Mouse (Mus musculus) CH12.LX (cell line): ENCODE measurements around the gene Galk1. TPM values are rescaled to one million over a fixed set of nuclear protein-coding genes. Genes with fewer than 3 reads are reported as not detected.

Source experiments
- DNase-seq: peaks from one replicate; pipeline ENCODE4 v3.0.0-alpha.2; 2013; ENCODE audit errors: extremely low read depth
- H3K27ac ChIP-seq: 2 replicates; pipeline ENCODE4 v1.5.1; 2012; ENCODE audit warnings: low read depth, mild to moderate bottlenecking, control low read depth, moderate library complexity; ENCODE audit not compliant: insufficient read depth
- H3K27me3 ChIP-seq: replicated peaks from 2 replicates; pipeline ENCODE3; 2012; ENCODE audit warnings: inconsistent platforms
- H3K36me3 ChIP-seq, 2 experiments: replicated peaks in 1 of 2; 2 replicates each; pipeline versions ENCODE3 to v1.6.1; 2012; ENCODE audit warnings: inconsistent platforms in 1 of 2, low read length in 1 of 2, mild to moderate bottlenecking in 1 of 2, mixed read lengths in 1 of 2, moderate library complexity in 1 of 2; ENCODE audit not compliant: control insufficient read depth in 1 of 2, insufficient read depth in 1 of 2
- H3K4me1 ChIP-seq, 2 experiments: 2 replicates each; pipeline ENCODE4 v1.6.1; 2012; ENCODE audit warnings: inconsistent platforms in 1 of 2, moderate library complexity in 1 of 2; ENCODE audit not compliant: insufficient read depth in 2 of 2, control insufficient read depth in 1 of 2
- H3K4me2 ChIP-seq: 2 replicates; pipeline ENCODE4 v1.6.1; 2012; ENCODE audit warnings: low read depth, mild to moderate bottlenecking, control low read depth; ENCODE audit not compliant: poor library complexity, insufficient read depth, severe bottlenecking
- H3K4me3 ChIP-seq, 3 experiments: fragments of 150-350 bp in 1 of 3; sonication (generic) in 1 of 3; replicated peaks in 1 of 3; 2 replicates each; pipeline versions ENCODE3 to v1.5.1; 2011 to 2012; ENCODE audit warnings: low read depth in 2 of 3, low read length in 2 of 3, mild to moderate bottlenecking in 2 of 3, moderate library complexity in 2 of 3, control low read depth in 1 of 3, improper control_type of control experiment in 1 of 3, inconsistent platforms in 1 of 3, mixed read lengths in 1 of 3; ENCODE audit not compliant: poor library complexity in 1 of 3
- H3K79me2 ChIP-seq: replicated peaks from 2 replicates; pipeline ENCODE4 v1.6.1; 2012; ENCODE audit warnings: mild to moderate bottlenecking, moderate library complexity; ENCODE audit not compliant: control insufficient read depth, poor library complexity, insufficient read depth, severe bottlenecking; ENCODE audit errors: extremely low read depth
- H3K9ac ChIP-seq: 2 replicates; pipeline ENCODE4 v1.6.1; 2012; ENCODE audit warnings: low read depth, mild to moderate bottlenecking, control low read depth, moderate library complexity; ENCODE audit not compliant: insufficient read depth
- H3K9me3 ChIP-seq: replicated peaks from 2 replicates; pipeline ENCODE3; 2012; ENCODE audit warnings: low read length, inconsistent platforms, mixed read lengths
- CTCF ChIP-seq, 2 experiments: IDR thresholded peaks in 1 of 2; conservative IDR thresholded peaks in 1 of 2; 2 replicates each; pipeline ENCODE4 v1.5.1; 2011 to 2012; ENCODE audit warnings: low read depth in 2 of 2, low read length in 2 of 2, improper control_type of control experiment in 1 of 2, inconsistent platforms in 1 of 2, mild to moderate bottlenecking in 1 of 2, moderate library complexity in 1 of 2
- E2F4 ChIP-seq: IDR thresholded peaks from 2 replicates; pipeline ENCODE4 v1.6.1; 2011; ENCODE audit warnings: low read depth, low read length, improper control_type of control experiment; ENCODE audit not compliant: insufficient replicate concordance
- EP300 ChIP-seq: IDR thresholded peaks from 2 replicates; pipeline ENCODE4 v1.6.1; 2011; ENCODE audit warnings: low read length, improper control_type of control experiment
- GABPA ChIP-seq: IDR thresholded peaks from 2 replicates; pipeline ENCODE4 v1.6.1; 2012; ENCODE audit warnings: low read depth, low read length, improper control_type of control experiment, inconsistent platforms; ENCODE audit not compliant: insufficient replicate concordance
- IRF4 ChIP-seq: IDR thresholded peaks from 2 replicates; pipeline ENCODE4 v1.6.1; 2014; ENCODE audit warnings: low read depth, mild to moderate bottlenecking, inconsistent platforms, low read length, improper control_type of control experiment
- JUN ChIP-seq: IDR thresholded peaks from 2 replicates; pipeline ENCODE4 v1.6.1; 2011; ENCODE audit warnings: low read depth, mild to moderate bottlenecking, low read length, improper control_type of control experiment, moderate library complexity; ENCODE audit not compliant: insufficient read depth
- KAT2A ChIP-seq: IDR thresholded peaks from 2 replicates; pipeline ENCODE4 v1.6.1; 2012; ENCODE audit warnings: low read length, improper control_type of control experiment, inconsistent platforms; ENCODE audit not compliant: insufficient replicate concordance
- MAFK ChIP-seq: IDR thresholded peaks from 2 replicates; pipeline ENCODE4 v1.6.1; 2011; ENCODE audit warnings: low read length, improper control_type of control experiment; ENCODE audit not compliant: insufficient replicate concordance
- MAX ChIP-seq: IDR thresholded peaks from 2 replicates; pipeline ENCODE4 v1.6.1; 2011; ENCODE audit warnings: low read length, improper control_type of control experiment
- MEF2A ChIP-seq: IDR thresholded peaks from 2 replicates; pipeline ENCODE4 v1.6.1; 2014; ENCODE audit warnings: low read depth, mild to moderate bottlenecking, inconsistent platforms, low read length, improper control_type of control experiment, borderline replicate concordance
- MXI1 ChIP-seq: IDR thresholded peaks from 2 replicates; pipeline ENCODE4 v1.6.1; 2011; ENCODE audit warnings: mild to moderate bottlenecking, low read depth, low read length, improper control_type of control experiment
- NELFE ChIP-seq: IDR thresholded peaks from 2 replicates; pipeline ENCODE4 v1.6.1; 2011; ENCODE audit warnings: low read depth, low read length, improper control_type of control experiment
- PAX5 ChIP-seq: IDR thresholded peaks from 2 replicates; pipeline ENCODE4 v1.6.1; 2012; ENCODE audit warnings: low read length, inconsistent platforms, mixed read lengths
- POLR2AphosphoS2 ChIP-seq: IDR thresholded peaks from 2 replicates; pipeline ENCODE4 v1.6.1; 2011; ENCODE audit warnings: low read depth, low read length, improper control_type of control experiment
- RAD21 ChIP-seq: IDR thresholded peaks from 2 replicates; pipeline ENCODE4 v1.6.1; 2011; ENCODE audit warnings: low read depth, mild to moderate bottlenecking, low read length, improper control_type of control experiment, moderate library complexity
- RCOR1 ChIP-seq: conservative IDR thresholded peaks from 2 replicates; pipeline ENCODE4 v1.6.1; 2012; ENCODE audit warnings: low read depth, mild to moderate bottlenecking, inconsistent platforms, low read length, improper control_type of control experiment
- SIN3A ChIP-seq: IDR thresholded peaks from 2 replicates; pipeline ENCODE4 v1.6.1; 2012; ENCODE audit warnings: low read length, improper control_type of control experiment, inconsistent platforms
- USF1 ChIP-seq: IDR thresholded peaks from 2 replicates; pipeline ENCODE4 v1.6.1; 2014; ENCODE audit warnings: low read depth, mild to moderate bottlenecking, inconsistent platforms, low read length, improper control_type of control experiment
- USF2 ChIP-seq: conservative IDR thresholded peaks from 2 replicates; pipeline ENCODE4 v1.6.1; 2011; ENCODE audit warnings: low read depth, low read length, improper control_type of control experiment
- ZC3H11A ChIP-seq: IDR thresholded peaks from 2 replicates; pipeline ENCODE4 v1.6.1; 2012; ENCODE audit warnings: low read depth, mild to moderate bottlenecking, inconsistent platforms, low read length, improper control_type of control experiment
- ZKSCAN1 ChIP-seq: IDR thresholded peaks from 2 replicates; pipeline ENCODE4 v1.6.1; 2012; ENCODE audit warnings: low read depth, inconsistent platforms, low read length, improper control_type of control experiment, borderline replicate concordance
- dilution Hi-C: fragments of 300-500 bp; cut with MboI; formaldehyde crosslinking; loops from 2 replicates; pipeline ENCODE4 v1.14.3; 2020; ENCODE audit warnings: low sequenced_read_pairs; ENCODE audit not compliant: extremely low pct_unique_long_range_greater_than_20kb, extremely low pct_ligation_motif_present
- in situ Hi-C: fragments of 300-500 bp; cut with MboI; formaldehyde crosslinking; loops from 3 replicates; pipeline ENCODE4 v1.14.3; 2019; ENCODE audit warnings: low sequenced_read_pairs, low pct_ligation_motif_present, low pct_unique_long_range_greater_than_20kb, mixed read lengths
- polyA plus RNA-seq: library from polyadenylated mRNA; unstranded; fragments of >175 nt; gene quantifications from 2 replicates; pipeline ENCODE4 v1.2.1, GENCODE M21; 2012; ENCODE audit warnings: low read depth; ENCODE audit not compliant: insufficient read length
- total RNA-seq, 2 experiments: library from RNA; depleted of rRNA; stranded (reverse); fragments of 300-350 nt in 1 of 2; fragments of >200 nt in 1 of 2; gene quantifications; 2 replicates each; pipeline ENCODE4 v1.2.3; 2012 to 2014

Gene Galk1
- total and polyA plus RNA-seq, 3 experiments = 263 to 413 (median 293) TPM

- Histone ChIP-seq H3K9ac (no peak overlapping the region), H3K27ac (no peak overlapping the region), H3K9me3 (peaks cover 9% of the 10 kb centered on the region), H3K4me2 (no peak overlapping the region), H3K4me3 (no peak overlapping the region), H3K36me3 (peaks cover 30 to 46% of the 10 kb centered on the region in 2 experiments), H3K79me2 (no peaks in the 10 kb centered on the region), H3K27me3 (peaks cover 2% of the 10 kb centered on the region), H3K4me1 (peaks cover 14 to 32% of the 10 kb centered on the region in 2 experiments)
- dilution Hi-C loops = no loop called here
- in situ Hi-C loops = loop anchor here (25.0 kb wide), 1 partner anchor 392 kb away; the partner anchor contains the start of genes Gga3, Mif4gd and Mrps7
- no peak for DNase-seq
- TF ChIP-seq ZKSCAN1 = no peak
- no peak for TF ChIP-seq USF2
- TF ChIP-seq KAT2A = no peak
- no peak for TF ChIP-seq MXI1
- TF ChIP-seq CTCF (conservative IDR thresholded peaks at IDR 0.05 in 1 of 2, IDR thresholded peaks at IDR 0.05 in 1 of 2; ENCODE audit: low read depth in 2 of 2, low read length in 2 of 2) = no peak
Measured at GRCm38 (mm10) chr11:116004186-116004823, 8.2 kb downstream of the Galk1 start.

- H3K27ac ChIP-seq = no peak overlapping the region
- peaks cover 2% of the 10 kb centered on the region for H3K27me3 ChIP-seq
- in situ Hi-C loops (loop anchor here (25.0 kb wide), 1 partner anchor 391 kb away; the partner anchor contains the start of genes Gga3, Mif4gd and Mrps7), dilution Hi-C loops (no loop called here)
- peaks cover 9% of the 10 kb centered on the region for H3K9me3 ChIP-seq
- TF ChIP-seq MEF2A (no peak), MAFK (0 out of 2 replicates have a peak, but pooled peaks have one; percentile 40), CTCF (conservative IDR thresholded peaks at IDR 0.05 in 1 of 2, IDR thresholded peaks at IDR 0.05 in 1 of 2; ENCODE audit: low read depth in 2 of 2, low read length in 2 of 2) (peak in 1 of 2 experiments; percentile 41; a peak in 3 of 4 replicates), NELFE (no peak), POLR2AphosphoS2 (peak; percentile 18; the same call in 1 of the 2 replicates), SIN3A (no peak)
- no peak overlapping the region for H3K4me3 ChIP-seq
- H3K9ac ChIP-seq = no peak overlapping the region
- H3K79me2 ChIP-seq = no peaks in the 10 kb centered on the region
- H3K4me1 ChIP-seq = peaks cover 14 to 29% of the 10 kb centered on the region in 2 experiments
- peaks cover 17 to 32% of the 10 kb centered on the region in 2 experiments for H3K36me3 ChIP-seq
- DNase-seq = no peak
- no peak overlapping the region for H3K4me2 ChIP-seq
Measured at GRCm38 (mm10) chr11:116002894-116003293, 9.6 kb downstream of the Galk1 start.

- no peak for TF ChIP-seq E2F4
- no peak for TF ChIP-seq ZC3H11A
- TF ChIP-seq NELFE = no peak
- no peak for TF ChIP-seq PAX5
- TF ChIP-seq KAT2A = no peak
- no peak for TF ChIP-seq MAX
- TF ChIP-seq GABPA = no peak
- no peak for TF ChIP-seq USF1
- no peak for TF ChIP-seq RCOR1
- no peak for TF ChIP-seq RAD21
- TF ChIP-seq EP300 = no peak
- TF ChIP-seq IRF4 = no peak
- no peak for TF ChIP-seq JUN
- H3K27me3 ChIP-seq = peaks cover 5% of the 10 kb centered on the region
- no peak overlapping the region for H3K9ac ChIP-seq
- H3K79me2 ChIP-seq = no peaks in the 10 kb centered on the region
- in situ Hi-C loops (loop anchor here (25.0 kb wide), 1 partner anchor 389 kb away; the partner anchor contains the start of genes Gga3, Mif4gd and Mrps7), dilution Hi-C loops (no loop called here)
- peaks cover 6 to 20% of the 10 kb centered on the region in 2 experiments for H3K36me3 ChIP-seq
- peaks cover 9% of the 10 kb centered on the region for H3K9me3 ChIP-seq
- H3K27ac ChIP-seq = no peak overlapping the region
- no peak for DNase-seq
- H3K4me1 ChIP-seq = peaks cover 14 to 29% of the 10 kb centered on the region in 2 experiments
- H3K4me3 ChIP-seq = no peak overlapping the region
- H3K4me2 ChIP-seq = no peak overlapping the region
Measured at GRCm38 (mm10) chr11:116001725-116002124, 10.8 kb downstream of the Galk1 start.
